ENCODE assay signal across 34 mouse cellular contexts in the genomic region with DNA sequence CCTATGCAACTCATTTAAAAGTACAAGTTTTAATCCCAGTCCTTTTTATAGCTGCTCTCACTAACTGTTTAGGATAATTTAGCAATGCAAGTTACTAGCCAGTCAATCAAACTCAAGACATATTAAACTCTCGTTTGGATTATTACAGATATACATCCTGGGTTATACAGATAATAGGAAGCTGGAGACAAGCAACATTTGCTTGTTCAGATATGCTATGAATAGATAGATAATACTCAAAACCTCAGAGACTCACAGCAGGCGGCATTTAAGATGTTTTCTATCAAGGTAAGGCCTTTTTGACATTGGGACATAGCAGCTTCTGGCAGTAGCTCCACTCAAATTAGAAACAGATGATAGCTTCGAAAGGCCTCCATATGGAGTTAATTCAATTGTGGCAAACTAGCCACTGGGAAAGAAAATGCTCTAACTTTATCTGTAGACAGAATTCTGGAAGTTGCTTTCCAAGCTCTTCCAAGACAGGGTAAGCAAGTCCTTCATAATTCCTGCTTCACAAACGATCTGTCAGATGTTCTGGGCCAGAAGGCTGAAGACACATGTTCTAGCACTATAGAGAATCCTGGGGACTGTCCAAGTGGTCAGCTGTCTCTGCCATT. TPM values are rescaled to one million over a fixed set of nuclear protein-coding genes. Genes with fewer than 3 reads are reported as not detected.
A peak's percentile ranks its signal among the peaks of the same experiment; 100 is the strongest.
DNase-seq lines count a peak whose midpoint lies in the region; ATAC-seq and TF ChIP-seq lines count a peak whose summit lies in the region.
"Had no signal": no experiment of that assay in that cellular context is flagged by ENCODE, and none has a peak within 500 bp of the region (broad histone marks: within the 10 kb centered on the region; RNA-seq: fewer than 3 reads in every experiment).

No protein-coding gene starts in this region.

- H3K9ac ChIP-seq in embryonic facial prominence, embryonic 11.5 days (replicated peaks; ENCODE audit: low read length): no peak overlapping the region
- H3K9ac ChIP-seq in limb, embryonic 11.5 days (ENCODE audit: low read length): no peak overlapping the region
- no peak overlapping the region for H3K9ac ChIP-seq in intestine, postnatal 0 days (ENCODE audit: low read depth, low read length)
- H3K9ac ChIP-seq: embryonic facial prominence, embryonic 12.5 days; hindbrain, embryonic 12.5 days; kidney, embryonic 15.5 days; limb, embryonic 12.5 days; liver, embryonic 12.5 days had no signal

- no peak overlapping the region for H3K4me2 ChIP-seq in embryonic facial prominence, embryonic 11.5 days (ENCODE audit: low read depth, low read length)
- H3K4me2 ChIP-seq in limb, embryonic 11.5 days (ENCODE audit: low read depth, severe bottlenecking): no peak overlapping the region
- H3K4me2 ChIP-seq in intestine, postnatal 0 days (replicated peaks; ENCODE audit: low read depth): no peak overlapping the region
- H3K4me2 ChIP-seq: embryonic facial prominence, embryonic 12.5 days; hindbrain, embryonic 12.5 days; kidney, embryonic 15.5 days; limb, embryonic 12.5 days; liver, embryonic 12.5 days had no signal

- no peak overlapping the region for H3K27ac ChIP-seq in embryonic facial prominence, embryonic 11.5 days (replicated peaks; ENCODE audit: low read depth, low read length)
- H3K27ac ChIP-seq in limb, embryonic 11.5 days (replicated peaks; ENCODE audit: low read depth, low read length): no peak overlapping the region
- H3K27ac ChIP-seq in hindbrain, embryonic 10.5 days: no peak overlapping the region
- H3K27ac ChIP-seq in intestine, postnatal 0 days (ENCODE audit: low read depth, low read length): no peak overlapping the region
- H3K27ac ChIP-seq: embryonic facial prominence, embryonic 12.5 days; hindbrain, embryonic 12.5 days; hindbrain, postnatal 0 days; kidney, embryonic 15.5 days; layer of hippocampus, adult 2 months; limb, embryonic 12.5 days; liver, embryonic 12.5 days; stomach, postnatal 0 days had no signal

- no peaks in the 10 kb centered on the region for H3K9me3 ChIP-seq in embryonic facial prominence, embryonic 11.5 days (replicated peaks; ENCODE audit: control insufficient read depth, low read length)
- H3K9me3 ChIP-seq in limb, embryonic 11.5 days (ENCODE audit: control insufficient read depth, low read length): no peaks in the 10 kb centered on the region
- H3K9me3 ChIP-seq in hindbrain, embryonic 10.5 days: no peaks in the 10 kb centered on the region
- H3K9me3 ChIP-seq in intestine, postnatal 0 days (ENCODE audit: control insufficient read depth): no peaks in the 10 kb centered on the region
- H3K9me3 ChIP-seq: embryonic facial prominence, embryonic 12.5 days; hindbrain, embryonic 12.5 days; kidney, embryonic 15.5 days; limb, embryonic 12.5 days; liver, embryonic 12.5 days had no signal

- H3K36me3 ChIP-seq in embryonic facial prominence, embryonic 11.5 days (replicated peaks; ENCODE audit: control insufficient read depth, insufficient read depth, low read depth, low read length): no peaks in the 10 kb centered on the region; the same call in none of the 2 replicates
- no peaks in the 10 kb centered on the region for H3K36me3 ChIP-seq in limb, embryonic 11.5 days (ENCODE audit: control insufficient read depth, insufficient read depth, low read length)
- H3K36me3 ChIP-seq in hindbrain, embryonic 10.5 days: peaks cover 76% of the 10 kb centered on the region
- H3K36me3 ChIP-seq in intestine, postnatal 0 days (ENCODE audit: control insufficient read depth, insufficient read depth): peaks cover 19% of the 10 kb centered on the region

- no peaks in the 10 kb centered on the region for H3K27me3 ChIP-seq in embryonic facial prominence, embryonic 11.5 days (ENCODE audit: control insufficient read depth, insufficient read depth, low read length)
- no peaks in the 10 kb centered on the region for H3K27me3 ChIP-seq in limb, embryonic 11.5 days (ENCODE audit: control insufficient read depth, insufficient read depth, low read length)
- no peaks in the 10 kb centered on the region for H3K27me3 ChIP-seq in hindbrain, embryonic 10.5 days (ENCODE audit: insufficient read depth, poor library complexity, severe bottlenecking)
- no peaks in the 10 kb centered on the region for H3K27me3 ChIP-seq in intestine, postnatal 0 days (replicated peaks; ENCODE audit: control insufficient read depth, insufficient read depth, low read length)
- H3K27me3 ChIP-seq: embryonic facial prominence, embryonic 12.5 days; hindbrain, embryonic 12.5 days; kidney, embryonic 15.5 days; limb, embryonic 12.5 days; liver, embryonic 12.5 days had no signal

- WGBS in embryonic facial prominence, embryonic 11.5 days: 33% methylated on average over 4 of the region's 4 CpGs
- 19% methylated on average over 4 of the region's 4 CpGs for WGBS in limb, embryonic 11.5 days
- WGBS in hindbrain, embryonic 10.5 days: 74% methylated on average over 4 of the region's 4 CpGs
- WGBS in intestine, postnatal 0 days: 84% methylated on average over 4 of the region's 4 CpGs

- no peaks in the 10 kb centered on the region for H3K4me1 ChIP-seq in embryonic facial prominence, embryonic 11.5 days (ENCODE audit: control insufficient read depth, insufficient read depth, low read length)
- no peaks in the 10 kb centered on the region for H3K4me1 ChIP-seq in limb, embryonic 11.5 days (ENCODE audit: control insufficient read depth, insufficient read depth, low read length)
- no peaks in the 10 kb centered on the region for H3K4me1 ChIP-seq in hindbrain, embryonic 10.5 days (replicated peaks)
- H3K4me1 ChIP-seq in intestine, postnatal 0 days (replicated peaks; ENCODE audit: control insufficient read depth, insufficient read depth, low read length): no peaks in the 10 kb centered on the region
- H3K4me1 ChIP-seq: hindbrain, embryonic 12.5 days; kidney, embryonic 15.5 days; liver, embryonic 12.5 days had no signal

- TF ChIP-seq CTCF in intestine, postnatal 0 days (IDR thresholded peaks at IDR 0.05; ENCODE audit: low read depth): no peak

- no peak for ATAC-seq in embryonic facial prominence, embryonic 11.5 days (replicated peaks; ENCODE audit: insufficient number of reproducible peaks, low FRiP score, low TSS enrichment, low read depth)
- ATAC-seq in limb, embryonic 11.5 days (ENCODE audit: insufficient number of reproducible peaks, low FRiP score, low TSS enrichment, low read depth): no peak
- no peak for ATAC-seq in erythroid progenitor cell, adult 5-6 weeks (replicated peaks; ENCODE audit: low FRiP score, poor library complexity, severe bottlenecking)
- no peak for ATAC-seq in intestine, postnatal 0 days
- ATAC-seq: CD4-positive, CD25-positive, alpha-beta regulatory T cell, adult 4 months; forebrain, embryonic 16.5 days; hindbrain, postnatal 0 days; intestine, embryonic 16.5 days; liver, embryonic 12.5 days; lung, postnatal 0 days had no signal

- H3K4me3 ChIP-seq in embryonic facial prominence, embryonic 11.5 days (ENCODE audit: low read depth, low read length): no peak overlapping the region
- H3K4me3 ChIP-seq in limb, embryonic 11.5 days (ENCODE audit: low read depth, low read length): no peak overlapping the region
- H3K4me3 ChIP-seq in hindbrain, embryonic 10.5 days: no peak overlapping the region
- no peak overlapping the region for H3K4me3 ChIP-seq in intestine, postnatal 0 days (ENCODE audit: low read depth, low read length)
- H3K4me3 ChIP-seq: embryonic facial prominence, embryonic 12.5 days; hindbrain, embryonic 12.5 days; kidney, embryonic 15.5 days; layer of hippocampus, adult 2 months; limb, embryonic 12.5 days; liver, embryonic 12.5 days had no signal

- DNase-seq in 3T3-L1 (ENCODE audit: low read depth, low spot score): peak; percentile 81
- peak; percentile 65 for DNase-seq in NIH3T3 (ENCODE audit: low read depth)
- DNase-seq in embryonic facial prominence, embryonic 11.5 days (ENCODE audit: low spot score): peak; percentile 82
- DNase-seq in limb, embryonic 11.5 days (ENCODE audit: low spot score): peak; percentile 31
- no peak for DNase-seq in hindbrain, embryonic 10.5 days (ENCODE audit: low spot score)
- DNase-seq in frontal cortex, postnatal 25 days (ENCODE audit: low spot score in 2 of 2): no peak
- DNase-seq: adrenal gland, postnatal 10 days; cerebellum, adult 11 months; cerebellum, adult 9-10 months; cerebellum, postnatal 36 days; gastrocnemius, postnatal 10 days; heart, postnatal 14 days; kidney, postnatal 25 days; lung, adult 18-20 months; lung, postnatal 4 days; midbrain, embryonic 14.5 days; right cerebral cortex, adult 18-20 months; spleen, adult 18-20 months; thymus, adult 18-20 months; thymus, postnatal 25 days had no signal

RNA-seq across cellular contexts. Expression of a gene that starts 15.1 kb away (rescaled TPM):
- polyA plus RNA-seq in embryonic facial prominence, embryonic 11.5 days (2014; fragmentation: Nextera tagmentation; extraction: Ambion mirVana): 40.4 and 43.6 TPM in 2 replicates
- polyA plus RNA-seq in limb, embryonic 11.5 days (2014; fragmentation: Nextera tagmentation; extraction: Ambion mirVana): 32.3 and 37.6 TPM in 2 replicates
- 13.0 and 13.3 TPM in 2 replicates for total RNA-seq in erythroid progenitor cell, adult 5-6 weeks (2015; ENCODE audit: low replicate concordance)
- total RNA-seq in erythroid progenitor cell, adult 5-6 weeks (2017; ENCODE audit: low replicate concordance): 2.3 and 11.0 TPM in 2 replicates
- polyA plus RNA-seq in hindbrain, embryonic 10.5 days (2016; fragmentation: Nextera tagmentation; extraction: Ambion mirVana): 29.8 and 32.7 TPM in 2 replicates
- polyA plus RNA-seq in intestine, postnatal 0 days (2015; fragmentation: Nextera tagmentation; extraction: Ambion mirVana): 13.0 and 13.7 TPM in 2 replicates

Comparison
In these comparisons a context has a peak if more than half of its experiments do, and no peak if none do; other contexts are left out.
1. DNase-seq: peak in 3T3-L1 (single experiment), NIH3T3 (single experiment), embryonic facial prominence, embryonic 11.5 days (single experiment) and limb, embryonic 11.5 days (single experiment); none in hindbrain, embryonic 10.5 days (single experiment) and frontal cortex, postnatal 25 days (0 of 2).